Mouse (Mus musculus) myocyte (in vitro differentiated cells): ENCODE measurements at regions not wholly inside any gene's neighbourhood (a gene's known extent, or its start where the extent isn't known, plus 50 kb on each side); places are given as distances from the start of the nearest gene placed in this dataset.

Source experiments
- MYOD1 ChIP-seq, 3 experiments: IDR thresholded peaks; one replicate each; pipeline ENCODE4 v1.6.1; 2011; ENCODE audit warnings: control low read depth in 2 of 3, low read depth in 2 of 3, mild to moderate bottlenecking in 2 of 3, moderate library complexity in 1 of 3; ENCODE audit not compliant: insufficient read length in 2 of 3, control insufficient read depth in 1 of 3
- POLR2A ChIP-seq: IDR thresholded peaks from one replicate; pipeline ENCODE4 v1.6.1; 2011; ENCODE audit warnings: low read depth, mild to moderate bottlenecking, control low read depth, moderate library complexity; ENCODE audit not compliant: insufficient read length
- SRF ChIP-seq: IDR thresholded peaks from one replicate; pipeline ENCODE4 v1.6.1; 2011; ENCODE audit warnings: low read depth; ENCODE audit not compliant: control insufficient read depth, insufficient read length
- TCF12 ChIP-seq: IDR thresholded peaks from one replicate; pipeline ENCODE4 v1.6.1; 2011; ENCODE audit warnings: mild to moderate bottlenecking, control low read depth; ENCODE audit not compliant: poor library complexity, insufficient read depth, severe bottlenecking
- USF1 ChIP-seq: IDR thresholded peaks from one replicate; pipeline ENCODE4 v1.6.1; 2011; ENCODE audit warnings: low read depth, mild to moderate bottlenecking, control low read depth, moderate library complexity

GRCm38 (mm10) chr5:51830015-51830414 lies 262.5 kb upstream of the Ppargc1a start:
- TF ChIP-seq MYOD1 (IDR thresholded peaks at IDR 0.05; ENCODE audit: control insufficient read depth in 1 of 3, insufficient read length in 2 of 3, low read depth in 2 of 3) (no peak), POLR2A (no peak), USF1 (no peak), SRF (no peak), TCF12 (no peak)
